Mouse (Mus musculus) E14TG2a.4 (cell line): Measurements from ENCODE around the gene Sis.

Source experiments
- CTCF ChIP-seq: conservative IDR thresholded peaks from 2 replicates; pipeline ENCODE4 v1.5.1; 2014; ENCODE audit warnings: low read length
- NANOG ChIP-seq: IDR thresholded peaks from 2 replicates; pipeline ENCODE4 v1.6.1; 2014; ENCODE audit warnings: borderline replicate concordance, low read length, mixed read lengths
- POU5F1 ChIP-seq: IDR thresholded peaks from 2 replicates; pipeline ENCODE4 v1.6.1; 2014; ENCODE audit warnings: low read length, borderline replicate concordance

- TF ChIP-seq POU5F1 (no peak), CTCF (no peak), NANOG (no peak)
These were observed 127.0 kb downstream of the Sis start for GRCm38 (mm10) chr3:72840641-72841040.
